Mouse (Mus musculus) limb, embryonic 14.5 days (tissue): ENCODE measurements at regions not wholly inside any gene's neighbourhood (a gene's known extent, or its start where the extent isn't known, plus 50 kb on each side); places are given as distances from the start of the nearest gene placed in this dataset.

Experiments used
- ATAC-seq: fragments of 200-750 bp; cut with Nextera tagmentation; 2 replicates; pipeline ENCODE4 v1.8.0; 2017; ENCODE audit warnings: low read depth, moderate number of reproducible peaks, moderate TSS enrichment; ENCODE audit not compliant: low FRiP score
- DNase-seq: peaks from one replicate; pipeline ENCODE4 v3.0.0-alpha.2; 2015; ENCODE audit warnings: low spot score
- H3K27ac ChIP-seq: fragments of 300-500 bp; sonication (generic); replicated peaks from 2 replicates; pipeline ENCODE4 v1.5.1; 2014; ENCODE audit warnings: low read depth, mild to moderate bottlenecking, low read length, moderate library complexity, mixed read lengths
- H3K27me3 ChIP-seq: fragments of 300-500 bp; sonication (generic); 2 replicates; pipeline ENCODE4 v1.6.1; 2014; ENCODE audit warnings: low read length, mixed read lengths; ENCODE audit not compliant: control insufficient read depth, insufficient read depth
- H3K36me3 ChIP-seq: fragments of 300-500 bp; sonication (generic); 2 replicates; pipeline ENCODE4 v1.6.1; 2014; ENCODE audit warnings: mild to moderate bottlenecking, low read length, moderate library complexity, mixed read lengths; ENCODE audit not compliant: control insufficient read depth, insufficient read depth
- H3K4me1 ChIP-seq: fragments of 300-500 bp; sonication (generic); 2 replicates; pipeline ENCODE4 v1.6.1; 2014; ENCODE audit warnings: antibody characterized with exemption, low read length, mixed read lengths; ENCODE audit not compliant: control insufficient read depth, insufficient read depth
- H3K4me2 ChIP-seq: fragments of 300-500 bp; sonication (generic); replicated peaks from 2 replicates; pipeline ENCODE4 v1.6.1; 2014; ENCODE audit warnings: low read depth, mild to moderate bottlenecking, low read length, moderate library complexity; ENCODE audit not compliant: severe bottlenecking
- H3K4me3 ChIP-seq: fragments of 300-500 bp; sonication (generic); replicated peaks from 2 replicates; pipeline ENCODE4 v1.5.1; 2014; ENCODE audit warnings: low read length
- H3K9ac ChIP-seq: fragments of 300-500 bp; sonication (generic); 2 replicates; pipeline ENCODE4 v1.6.1; 2014; ENCODE audit warnings: mild to moderate bottlenecking, low read depth, low read length, moderate library complexity; ENCODE audit not compliant: severe bottlenecking
- H3K9me3 ChIP-seq: fragments of 300-500 bp; sonication (generic); 2 replicates; pipeline ENCODE4 v1.6.1; 2016; ENCODE audit warnings: low read length; ENCODE audit not compliant: control insufficient read depth
- POLR2A ChIP-seq: fragments of 200-500 bp; IDR thresholded peaks from 2 replicates; pipeline ENCODE4 v1.8.0; 2012; ENCODE audit warnings: inconsistent platforms, mild to moderate bottlenecking, moderate library complexity, borderline replicate concordance; ENCODE audit not compliant: insufficient read depth, insufficient read length; ENCODE audit errors: extremely low read depth
- WGBS: fragments of 180-500 bp; shearing (Covaris S2); extraction: QIAGEN DNeasy Blood & Tissue Kit; methylation state at CpG from one replicate; pipeline ENCODE4 v1.1.7; 2014; 5-methylcytosine and 5-hydroxymethylcytosine counted together

GRCm38 (mm10) chr5:55276265-55276837 is 1278.1 kb downstream of the Stim2 start:
- H3K27me3 ChIP-seq = no peaks in the 10 kb centered on the region
- ATAC-seq (no peak), DNase-seq (no peak)
- H3K4me3 ChIP-seq = no peak overlapping the region
- H3K9ac ChIP-seq = no peak overlapping the region
- no peaks in the 10 kb centered on the region for H3K9me3 ChIP-seq
- no peak for TF ChIP-seq POLR2A
- no peak overlapping the region for H3K4me2 ChIP-seq
- H3K4me1 ChIP-seq = no peaks in the 10 kb centered on the region
- no peak overlapping the region for H3K27ac ChIP-seq
- WGBS = 95% methylated on average over 1 of the region's 1 CpGs
- H3K36me3 ChIP-seq = no peaks in the 10 kb centered on the region

GRCm38 (mm10) chr5:55293301-55293700 is 1295.0 kb downstream of the Stim2 start:
- ATAC-seq = no peak
- WGBS = 65% methylated on average over 2 of the region's 2 CpGs

GRCm38 (mm10) chr5:55293978-55294377 is 1295.7 kb downstream of the Stim2 start:
- no peak for ATAC-seq
- TF ChIP-seq POLR2A = no peak
- DNase-seq = no peak
- H3K27ac ChIP-seq = no peak overlapping the region
- no peak overlapping the region for H3K4me2 ChIP-seq
- H3K9ac ChIP-seq = no peak overlapping the region
- H3K27me3 ChIP-seq = no peaks in the 10 kb centered on the region
- H3K36me3 ChIP-seq = no peaks in the 10 kb centered on the region
- no peaks in the 10 kb centered on the region for H3K4me1 ChIP-seq
- H3K9me3 ChIP-seq = no peaks in the 10 kb centered on the region
- H3K4me3 ChIP-seq = no peak overlapping the region
- WGBS = 57% methylated on average over 2 of the region's 2 CpGs

More at GRCm38 (mm10) chr5:55293301-55293700, 1295.0 kb downstream of the Stim2 start:
- Histone ChIP-seq H3K36me3 (no peaks in the 10 kb centered on the region), H3K9ac (no peak overlapping the region), H3K9me3 (no peaks in the 10 kb centered on the region), H3K4me1 (no peaks in the 10 kb centered on the region), H3K27ac (no peak overlapping the region), H3K27me3 (no peaks in the 10 kb centered on the region), H3K4me3 (no peak overlapping the region), H3K4me2 (no peak overlapping the region)
- DNase-seq = no peak
- TF ChIP-seq POLR2A = no peak

- Histone ChIP-seq H3K4me3 (no peak overlapping the region), H3K27me3 (no peaks in the 10 kb centered on the region), H3K27ac (no peak overlapping the region), H3K36me3 (no peaks in the 10 kb centered on the region), H3K4me2 (no peak overlapping the region), H3K4me1 (no peaks in the 10 kb centered on the region), H3K9me3 (no peaks in the 10 kb centered on the region), H3K9ac (no peak overlapping the region)
- DNase-seq (no peak), ATAC-seq (no peak)
- no peak for TF ChIP-seq POLR2A
- WGBS = 81% methylated on average over 4 of the region's 4 CpGs
These were observed 1296.5 kb downstream of the Stim2 start for GRCm38 (mm10) chr5:55294781-55295180.

- Histone ChIP-seq H3K4me2 (no peak overlapping the region), H3K27me3 (no peaks in the 10 kb centered on the region), H3K4me3 (no peak overlapping the region), H3K36me3 (no peaks in the 10 kb centered on the region), H3K27ac (no peak overlapping the region), H3K4me1 (no peaks in the 10 kb centered on the region), H3K9ac (no peak overlapping the region), H3K9me3 (no peaks in the 10 kb centered on the region)
- no peak for TF ChIP-seq POLR2A
- DNase-seq (no peak), ATAC-seq (no peak)
- 87% methylated on average over 5 of the region's 5 CpGs for WGBS
These were observed 1303.2 kb downstream of the Stim2 start for GRCm38 (mm10) chr5:55301538-55301937.

GRCm38 (mm10) chr5:55345968-55346367 is 1347.7 kb downstream of the Stim2 start:
- 83% methylated on average over 1 of the region's 1 CpGs for WGBS
- no peak overlapping the region for H3K4me2 ChIP-seq
- no peaks in the 10 kb centered on the region for H3K36me3 ChIP-seq
- H3K4me3 ChIP-seq = no peak overlapping the region
- no peaks in the 10 kb centered on the region for H3K27me3 ChIP-seq
- H3K27ac ChIP-seq = no peak overlapping the region
- H3K4me1 ChIP-seq = no peaks in the 10 kb centered on the region
- DNase-seq = no peak
- H3K9ac ChIP-seq = no peak overlapping the region
- ATAC-seq = no peak
- no peak for TF ChIP-seq POLR2A
- no peaks in the 10 kb centered on the region for H3K9me3 ChIP-seq
